Mouse (Mus musculus): ENCODE data around the gene Spocd1.

DNA sequence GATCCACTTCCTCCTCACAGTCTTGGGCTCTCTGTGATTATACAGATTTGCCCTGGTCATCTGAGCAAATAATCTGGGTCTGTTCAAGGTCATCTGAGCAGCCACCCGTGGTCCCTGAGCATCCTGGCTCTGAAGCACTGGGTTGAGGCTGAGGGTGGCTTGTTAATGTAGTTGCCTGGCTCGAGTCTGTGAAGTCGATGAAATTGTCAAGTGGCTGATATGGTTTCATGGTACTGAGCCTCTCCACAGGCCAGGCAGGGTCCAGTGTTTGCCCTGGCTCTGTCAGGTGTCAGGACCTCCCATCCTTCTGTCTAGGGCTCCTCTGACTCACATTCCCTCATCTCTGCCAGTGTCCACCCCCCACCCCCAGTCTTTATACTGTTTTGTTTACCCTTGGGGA is 25.5 kb upstream of the Spocd1 start:
- TF ChIP-seq EP300 (optimal IDR thresholded peaks at IDR 0.05) = no peak
- no peak for TF ChIP-seq CTCF (IDR thresholded peaks at IDR 0.05; ENCODE audit: low read depth)

All from stomach, postnatal 0 days (tissue).